In genomic region chr1:135507572-135508348, GRCm38 (mm10) we compare ENCODE assay signal across 8 mouse cellular contexts.
DNase-seq lines count a peak whose midpoint lies in the region; ATAC-seq and TF ChIP-seq lines count a peak whose summit lies in the region.
"Had no signal": no experiment of that assay in that cellular context is flagged by ENCODE, and none has a peak within 500 bp of the region (broad histone marks: within the 10 kb centered on the region; RNA-seq: fewer than 3 reads in every experiment).

No protein-coding gene starts in this region.

- H3K9me3 ChIP-seq in lung, embryonic 14.5 days (ENCODE audit: low read depth, low read length): no peaks in the 10 kb centered on the region
- H3K9me3 ChIP-seq in forebrain, embryonic 13.5 days (replicated peaks): no peaks in the 10 kb centered on the region
- no peaks in the 10 kb centered on the region for H3K9me3 ChIP-seq in neural tube, embryonic 13.5 days

- H3K27me3 ChIP-seq in lung, embryonic 14.5 days (ENCODE audit: insufficient read depth, low read length): 0 out of 2 replicates have a peak, but pooled peaks cover 3% of the 10 kb centered on the region
- peaks cover 5% of the 10 kb centered on the region; the same call in 1 of the 2 replicates for H3K27me3 ChIP-seq in forebrain, embryonic 13.5 days
- H3K27me3 ChIP-seq in neural tube, embryonic 13.5 days: no peaks in the 10 kb centered on the region

- H3K36me3 ChIP-seq in lung, embryonic 14.5 days (ENCODE audit: insufficient read depth): no peaks in the 10 kb centered on the region
- H3K36me3 ChIP-seq in forebrain, embryonic 13.5 days (ENCODE audit: poor library complexity, severe bottlenecking): no peaks in the 10 kb centered on the region
- no peaks in the 10 kb centered on the region for H3K36me3 ChIP-seq in neural tube, embryonic 13.5 days

- no peak for ATAC-seq in lung, embryonic 14.5 days (ENCODE audit: insufficient read depth)
- ATAC-seq in forebrain, embryonic 13.5 days: no peak
- no peak for ATAC-seq in neural tube, embryonic 13.5 days (ENCODE audit: low read depth)
- ATAC-seq in granulocyte monocyte progenitor cell, adult 5-6 weeks (replicated peaks; ENCODE audit: poor library complexity, severe bottlenecking): no peak

- H3K27ac ChIP-seq in lung, embryonic 14.5 days (ENCODE audit: low read depth): no peak overlapping the region
- no peak overlapping the region for H3K27ac ChIP-seq in forebrain, embryonic 13.5 days
- no peak overlapping the region for H3K27ac ChIP-seq in neural tube, embryonic 13.5 days (replicated peaks)

- H3K9ac ChIP-seq in lung, embryonic 14.5 days: no peak overlapping the region
- H3K9ac ChIP-seq in forebrain, embryonic 13.5 days: no peak overlapping the region
- H3K9ac ChIP-seq in neural tube, embryonic 13.5 days: peak overlapping the region; percentile 52

- WGBS in lung, embryonic 14.5 days: 48% methylated on average over 14 of the region's 14 CpGs
- WGBS in forebrain, embryonic 13.5 days: 22% methylated on average over 14 of the region's 14 CpGs
- WGBS in neural tube, embryonic 13.5 days: 16% methylated on average over 14 of the region's 14 CpGs

- no peak overlapping the region for H3K4me3 ChIP-seq in lung, embryonic 14.5 days (ENCODE audit: low read depth, low read length)
- H3K4me3 ChIP-seq in forebrain, embryonic 13.5 days: no peak overlapping the region
- peak overlapping the region; percentile 62; the same call in 1 of the 2 replicates for H3K4me3 ChIP-seq in neural tube, embryonic 13.5 days

- DNase-seq in lung, embryonic 14.5 days: no peak
- DNase-seq in lung, postnatal 36 days: no peak
- DNase-seq in hindlimb bud, embryonic 11.5 days (ENCODE audit: extremely low spot score, low read depth, low spot score): peak; percentile 46
- DNase-seq in frontal cortex, adult 2 months (ENCODE audit: extremely low spot score in 1 of 2, low spot score in 1 of 2): no peak
- DNase-seq: lung, postnatal 14 days had no signal

- H3K4me1 ChIP-seq in lung, embryonic 14.5 days (ENCODE audit: insufficient read depth): peaks cover 48% of the 10 kb centered on the region
- peaks cover 54% of the 10 kb centered on the region for H3K4me1 ChIP-seq in forebrain, embryonic 13.5 days
- peaks cover 70% of the 10 kb centered on the region for H3K4me1 ChIP-seq in neural tube, embryonic 13.5 days (replicated peaks)

- no peak for TF ChIP-seq CTCF in lung, embryonic 14.5 days (IDR thresholded peaks at IDR 0.05; ENCODE audit: low read depth)

- H3K4me2 ChIP-seq in lung, embryonic 14.5 days: peak overlapping the region; percentile 83
- peak overlapping the region; percentile 92 for H3K4me2 ChIP-seq in forebrain, embryonic 13.5 days
- peak overlapping the region; percentile 87 for H3K4me2 ChIP-seq in neural tube, embryonic 13.5 days
